Mouse (Mus musculus): ENCODE measurements around the gene Prss8.
A peak's percentile ranks its signal among the peaks of the same experiment; 100 is the strongest.

GRCm38 (mm10) chr7:127918203-127918602, 11.7 kb downstream of the Prss8 start:
- TF ChIP-seq CTCF (IDR thresholded peaks at IDR 0.05; ENCODE audit: low read depth) (peak; percentile 34), EP300 (IDR thresholded peaks at IDR 0.05; ENCODE audit: low read depth) (no peak)
